Mouse (Mus musculus): ENCODE measurements at regions not wholly inside any gene's neighbourhood (a gene's known extent, or its start where the extent isn't known, plus 50 kb on each side); places are given as distances from the start of the nearest gene placed in this dataset.

DNA sequence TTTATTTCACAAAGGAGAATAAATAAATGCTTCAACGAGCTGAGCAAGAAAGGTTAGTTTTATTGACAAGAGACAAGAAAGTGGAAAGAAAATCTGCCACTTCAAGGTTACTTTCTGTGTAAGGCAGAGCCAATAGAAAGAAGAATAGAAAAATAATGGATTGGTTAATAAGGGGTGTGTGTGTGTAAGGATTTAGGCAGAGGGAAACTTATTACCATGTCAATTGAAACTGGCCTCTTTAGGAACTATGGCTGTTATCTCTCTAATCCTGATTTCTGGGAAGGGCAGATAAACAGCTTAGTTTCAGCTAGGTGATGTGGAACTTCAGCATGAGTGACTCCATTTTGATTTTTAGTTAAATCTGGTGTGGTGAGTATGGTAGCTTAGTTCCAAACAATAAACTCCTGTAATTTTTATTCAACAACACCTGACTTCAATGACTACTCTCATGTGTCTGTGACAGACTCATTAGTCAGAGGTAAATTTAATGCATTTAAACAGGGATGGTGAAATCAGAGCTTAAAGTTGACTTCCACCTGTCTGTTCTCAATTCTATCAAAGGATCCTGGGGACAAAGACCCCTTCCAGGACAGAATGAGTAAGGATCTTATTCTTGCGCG is 197.2 kb upstream of the Cobl start:
- 23% methylated on average over 3 of the region's 3 CpGs for WGBS
- Histone ChIP-seq H3K27ac (no peak overlapping the region), H3K9me3 (no peaks in the 10 kb centered on the region), H3K27me3 (replicated peaks) (no peaks in the 10 kb centered on the region), H3K4me2 (no peak overlapping the region), H3K36me3 (replicated peaks) (no peaks in the 10 kb centered on the region), H3K9ac (no peak overlapping the region), H3K4me3 (no peak overlapping the region), H3K4me1 (no peaks in the 10 kb centered on the region)
- ATAC-seq (replicated peaks) = peak; percentile 33; the same call in 1 of the 2 replicates

DNA sequence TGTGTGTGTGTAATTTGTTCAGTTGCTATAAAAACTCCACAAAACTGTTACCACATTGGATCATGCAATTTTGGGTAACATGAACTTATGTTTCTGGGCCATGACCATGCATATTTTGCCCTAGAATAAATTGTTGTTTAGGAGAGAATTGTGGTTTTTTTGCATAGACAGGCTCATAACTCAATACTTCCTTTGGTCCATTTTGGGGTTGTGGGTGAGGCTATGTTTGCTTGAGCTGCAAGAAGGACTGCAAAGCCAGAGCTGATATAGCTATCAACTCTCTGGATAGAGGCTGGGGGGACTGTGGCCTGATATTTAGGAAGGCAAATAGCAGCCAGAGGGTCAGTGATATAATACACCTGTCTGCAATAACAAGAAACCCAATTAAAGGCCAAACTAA is 194.1 kb upstream of the Cobl start:
- H3K36me3 ChIP-seq (replicated peaks) = no peaks in the 10 kb centered on the region
- H3K4me1 ChIP-seq = no peaks in the 10 kb centered on the region
- no peak overlapping the region for H3K4me3 ChIP-seq
- no peaks in the 10 kb centered on the region for H3K27me3 ChIP-seq (replicated peaks)
- H3K9ac ChIP-seq = no peak overlapping the region
- H3K4me2 ChIP-seq = no peak overlapping the region
- no peak for ATAC-seq (replicated peaks)
- H3K27ac ChIP-seq = no peak overlapping the region
- no peaks in the 10 kb centered on the region for H3K9me3 ChIP-seq

DNA sequence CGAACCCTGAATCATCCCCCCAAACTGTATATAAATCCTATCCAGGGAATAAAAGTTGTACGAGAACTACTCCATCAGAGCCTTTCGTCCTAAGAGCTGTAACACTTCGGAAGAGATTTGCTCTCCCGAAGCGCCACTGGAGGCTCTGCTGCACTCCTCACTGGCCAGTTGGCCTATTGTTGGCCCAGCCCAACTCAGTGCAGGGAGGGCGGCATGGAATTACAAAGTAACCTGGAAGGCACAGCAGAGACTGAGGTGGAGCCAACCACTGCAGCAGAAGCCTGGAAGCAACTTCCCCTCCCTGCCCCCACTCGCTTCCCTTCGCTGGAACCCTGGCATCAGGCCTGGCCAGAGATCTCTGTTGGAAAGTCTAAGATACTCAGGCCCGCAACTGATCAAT is 191.7 kb upstream of the Cobl start:
- Histone ChIP-seq H3K36me3 (replicated peaks) (no peaks in the 10 kb centered on the region), H3K4me3 (no peak overlapping the region), H3K27ac (no peak overlapping the region), H3K9ac (no peak overlapping the region), H3K4me2 (no peak overlapping the region), H3K4me1 (no peaks in the 10 kb centered on the region), H3K27me3 (replicated peaks) (no peaks in the 10 kb centered on the region), H3K9me3 (no peaks in the 10 kb centered on the region)
- WGBS = 41% methylated on average over 10 of the region's 10 CpGs
- ATAC-seq (replicated peaks) = no peak

Measured in midbrain, embryonic 15.5 days (tissue).